Mouse (Mus musculus) central nervous system, embryonic 18 days (tissue): ENCODE data around the gene Zfp383. TPM values are rescaled to one million over a fixed set of nuclear protein-coding genes. Genes with fewer than 3 reads are reported as not detected.

Source experiments
- polyA plus RNA-seq: library from polyadenylated mRNA; depleted of rRNA; stranded (reverse); fragments of >200 nt; gene quantifications from 2 replicates; pipeline ENCODE4 v1.2.3, GENCODE M21; 2012; rRNA removed

The Zfp383 gene
- polyA plus RNA-seq = 14.5 and 15.1 TPM in 2 replicates

GRCm38 (mm10) chr7:29908130-29908950 lies at the start of gene Zfp383:
Zfp383 (plus strand) TSS chr7:29908223.

GRCm38 (mm10) chr7:29859532-29860517 lies 48.2 kb upstream of the Zfp383 start, which contains the start of gene Zfp420:
Zfp420 (plus strand) TSS chr7:29859979.

GRCm38 (mm10) chr7:29905966-29906681 lies 1.9 kb upstream of the Zfp383 start, which contains the start of gene Zfp27:
Zfp27 (minus strand) TSS chr7:29906572.

GRCm38 (mm10) chr7:29953513-29954401 lies 45.7 kb downstream of the Zfp383 start, which contains the start of gene Zfp74:
Zfp74 (minus strand) TSS chr7:29954089.

Other genes with a start within 250 kb of the Zfp383 start
- 1.4 and 1.8 TPM in 2 replicates for gene Catsperg2, start 181.2 kb upstream of the Zfp383 start, polyA plus RNA-seq
- gene Zfp84, start 139.7 kb upstream of the Zfp383 start, polyA plus RNA-seq = 14.8 TPM in 2 replicates
- 11.8 and 12.2 TPM in 2 replicates for gene Zfp30, start 124.2 kb upstream of the Zfp383 start, polyA plus RNA-seq
- 14.6 and 14.8 TPM in 2 replicates for gene Zfp790, start 92.1 kb upstream of the Zfp383 start, polyA plus RNA-seq
- 12.2 and 14.4 TPM in 2 replicates for gene Zfp940, start 54.6 kb upstream of the Zfp383 start, polyA plus RNA-seq
- 19.3 and 20.7 TPM in 2 replicates for gene Zfp420, start 48.2 kb upstream of the Zfp383 start, polyA plus RNA-seq
- 12.5 and 12.9 TPM in 2 replicates for gene Zfp27, start 1.7 kb upstream of the Zfp383 start, polyA plus RNA-seq
- 16.3 and 18.0 TPM in 2 replicates for gene Zfp74, start 45.9 kb downstream of the Zfp383 start, polyA plus RNA-seq
- 4.2 and 5.2 TPM in 2 replicates for gene Zfp568, start 75.7 kb downstream of the Zfp383 start, polyA plus RNA-seq
- gene Zfp14, start 143.2 kb downstream of the Zfp383 start, polyA plus RNA-seq = 13.6 and 14.4 TPM in 2 replicates
- gene Zfp82, start 164.7 kb downstream of the Zfp383 start, polyA plus RNA-seq = 5.2 and 5.8 TPM in 2 replicates
- 0.21 and 0.54 TPM in 2 replicates for gene Gm26920, start 182.2 kb downstream of the Zfp383 start, polyA plus RNA-seq
- gene Zfp566, start 182.3 kb downstream of the Zfp383 start, polyA plus RNA-seq = 11.0 and 11.6 TPM in 2 replicates
- gene Zfp260, start 186.6 kb downstream of the Zfp383 start, polyA plus RNA-seq = 41.1 and 42.5 TPM in 2 replicates
- gene Zfp382, start 213.7 kb downstream of the Zfp383 start, polyA plus RNA-seq = 11.5 and 11.7 TPM in 2 replicates